Mouse (Mus musculus) spleen, adult 2 months (tissue): ENCODE results near the gene Rnf187.

Source experiments
- CTCF ChIP-seq: fragments of 200-500 bp; IDR thresholded peaks from 2 replicates; pipeline ENCODE4 v1.5.1; 2011; ENCODE audit warnings: mild to moderate bottlenecking, inconsistent platforms; ENCODE audit not compliant: insufficient read depth, insufficient read length, insufficient replicate concordance; ENCODE audit errors: extremely low read depth
- POLR2A ChIP-seq: fragments of 200-500 bp; IDR thresholded peaks from 2 replicates; pipeline ENCODE4 v1.6.1; 2011; ENCODE audit warnings: low read depth, low read length, inconsistent platforms

DNA sequence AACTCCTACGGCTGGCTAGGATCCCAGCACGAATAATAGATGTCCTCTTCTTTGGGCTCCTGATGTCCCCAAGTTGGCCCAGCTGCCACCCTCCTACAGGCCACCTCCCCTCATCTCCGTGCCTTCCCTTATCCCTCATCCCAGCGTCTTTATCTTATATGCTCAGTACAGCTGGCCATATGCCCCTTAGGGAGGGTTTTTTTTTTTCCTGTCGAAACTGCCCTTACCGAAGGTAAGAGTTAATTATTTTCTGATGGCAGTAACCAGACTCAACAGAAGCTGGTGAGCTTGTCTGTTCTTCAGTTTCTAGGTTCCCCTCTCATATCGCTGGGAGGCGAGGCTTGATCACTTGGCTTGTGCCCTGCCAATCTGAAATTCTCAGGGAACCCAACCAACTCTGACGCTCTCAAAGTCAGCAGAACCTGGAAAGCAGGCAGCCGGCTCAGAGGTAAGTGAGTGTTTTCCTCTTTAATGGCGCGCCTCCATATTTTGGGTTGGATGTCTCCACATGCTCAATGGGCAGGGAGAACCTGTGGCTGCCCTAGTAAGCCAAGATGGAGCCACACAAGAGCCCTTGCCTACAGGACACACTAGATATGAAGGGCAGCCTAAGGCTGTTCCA, 20.9 kb downstream of the Rnf187 start, which contains the start of gene Btnl10:
- TF ChIP-seq CTCF = no peak
- no peak for TF ChIP-seq POLR2A
